Mouse (Mus musculus): ENCODE measurements at regions not wholly inside any gene's neighbourhood (a gene's known extent, or its start where the extent isn't known, plus 50 kb on each side); places are given as distances from the start of the nearest gene placed in this dataset.

GRCm38 (mm10) chr15:52242890-52243289 lies 1641.8 kb upstream of the Gm7489 start:
- intact Hi-C loops (cut with DNase I), result no loop called here
- DNase-seq, result no peak
